Mouse (Mus musculus) cerebellum, postnatal 4 days (tissue): Measurements from ENCODE around the gene Mlycd.

Experiments
- DNase-seq, 2 experiments: peaks; one replicate each; pipeline ENCODE4 v3.0.0; 2022; ENCODE audit warnings: low spot score in 2 of 2, mixed read lengths in 1 of 2

Gene Mlycd

GRCm38 (mm10) chr8:119430690-119431089 lies 36.0 kb downstream of the Mlycd start:
- DNase-seq = no peak

- DNase-seq = no peak
Observed at GRCm38 (mm10) chr8:119432372-119432771, 37.7 kb downstream of the Mlycd start.

- DNase-seq = no peak
Observed at GRCm38 (mm10) chr8:119433582-119434174, 39.0 kb downstream of the Mlycd start, which contains the start of gene Osgin1. Osgin1 (plus strand) TSS chr8:119434124.

- DNase-seq = no peak
Observed at GRCm38 (mm10) chr8:119434569-119434968, 39.9 kb downstream of the Mlycd start.

GRCm38 (mm10) chr8:119435527-119435926 lies 40.8 kb downstream of the Mlycd start:
- no peak for DNase-seq

GRCm38 (mm10) chr8:119436331-119436730 lies 41.7 kb downstream of the Mlycd start:
- DNase-seq = no peak

- DNase-seq = no peak
Observed at GRCm38 (mm10) chr8:119436933-119437332, 42.3 kb downstream of the Mlycd start.

- no peak for DNase-seq
Observed at GRCm38 (mm10) chr8:119437506-119437905, 42.8 kb downstream of the Mlycd start.

GRCm38 (mm10) chr8:119438876-119439275 lies 44.2 kb downstream of the Mlycd start:
- DNase-seq = no peak

- DNase-seq = no peak
Observed at GRCm38 (mm10) chr8:119439424-119439823, 44.7 kb downstream of the Mlycd start.

GRCm38 (mm10) chr8:119439893-119440249 lies 45.2 kb downstream of the Mlycd start:
- no peak for DNase-seq

GRCm38 (mm10) chr8:119440250-119440951 lies 45.7 kb downstream of the Mlycd start:
- peak in 1 of 2 experiments; percentile 57 for DNase-seq

- DNase-seq = no peak
Observed at GRCm38 (mm10) chr8:119440952-119441270, 46.2 kb downstream of the Mlycd start.

GRCm38 (mm10) chr8:119442013-119442412 lies 47.3 kb downstream of the Mlycd start:
- no peak for DNase-seq

GRCm38 (mm10) chr8:119442970-119443369 lies 48.3 kb downstream of the Mlycd start:
- DNase-seq = no peak

- DNase-seq = peak; percentile 95 to 96
Observed at GRCm38 (mm10) chr8:119446211-119446989, 51.7 kb downstream of the Mlycd start, which contains the start of gene Necab2. Necab2 (plus strand) TSS chr8:119446719.

GRCm38 (mm10) chr8:119446990-119447780 lies 52.5 kb downstream of the Mlycd start:
- DNase-seq = peak in 1 of 2 experiments; percentile 37

GRCm38 (mm10) chr8:119447781-119448170 lies 53.1 kb downstream of the Mlycd start:
- no peak for DNase-seq

GRCm38 (mm10) chr8:119449627-119450026 lies 54.9 kb downstream of the Mlycd start:
- DNase-seq = no peak

- DNase-seq = no peak
Observed at GRCm38 (mm10) chr8:119451131-119451530, 56.5 kb downstream of the Mlycd start.

GRCm38 (mm10) chr8:119452919-119453318 lies 58.2 kb downstream of the Mlycd start:
- no peak for DNase-seq

- DNase-seq = no peak
Observed at GRCm38 (mm10) chr8:119456045-119456444, 61.4 kb downstream of the Mlycd start.
